Mouse (Mus musculus): ENCODE measurements at regions not wholly inside any gene's neighbourhood (a gene's known extent, or its start where the extent isn't known, plus 50 kb on each side); places are given as distances from the start of the nearest gene placed in this dataset.

- DNase-seq: peak; percentile 66
- H3K4me3 ChIP-seq (ENCODE audit: low read depth, low read length): no peak overlapping the region
- H3K9ac ChIP-seq: peak overlapping the region; percentile 2; the same call in 1 of the 2 replicates
- no peak overlapping the region for H3K27ac ChIP-seq (ENCODE audit: low read depth, low read length)
- peaks cover 6% of the 10 kb centered on the region for H3K4me1 ChIP-seq (ENCODE audit: insufficient read depth)
- no peaks in the 10 kb centered on the region for H3K9me3 ChIP-seq (ENCODE audit: low read length)
- peak overlapping the region; percentile 21; the same call in 1 of the 2 replicates for H3K4me2 ChIP-seq (ENCODE audit: low read depth)
- peak; percentile 92 for ATAC-seq
- no peak for TF ChIP-seq CTCF (IDR thresholded peaks at IDR 0.05; ENCODE audit: low read depth)
- no peaks in the 10 kb centered on the region for H3K36me3 ChIP-seq (ENCODE audit: insufficient read depth)
- H3K27me3 ChIP-seq (ENCODE audit: insufficient read depth, low read length): no peaks in the 10 kb centered on the region
- WGBS: 9% methylated on average over 10 of the region's 10 CpGs
Observed at GRCm38 (mm10) chr4:84032505-84032904, 507.2 kb downstream of the Ccdc171 start.

- Histone ChIP-seq H3K27me3 (ENCODE audit: insufficient read depth, low read length) (no peaks in the 10 kb centered on the region), H3K4me2 (ENCODE audit: low read depth) (no peak overlapping the region), H3K4me3 (ENCODE audit: low read depth, low read length) (no peak overlapping the region), H3K9me3 (ENCODE audit: low read length) (no peaks in the 10 kb centered on the region), H3K9ac (no peak overlapping the region), H3K27ac (ENCODE audit: low read depth, low read length) (no peak overlapping the region), H3K4me1 (ENCODE audit: insufficient read depth) (peaks cover 6% of the 10 kb centered on the region), H3K36me3 (ENCODE audit: insufficient read depth) (no peaks in the 10 kb centered on the region)
- no peak for ATAC-seq
- WGBS: 91% methylated on average over 1 of the region's 1 CpGs
- TF ChIP-seq CTCF (IDR thresholded peaks at IDR 0.05; ENCODE audit: low read depth): no peak
- no peak for DNase-seq
Observed at GRCm38 (mm10) chr4:84035347-84035746, 510.0 kb downstream of the Ccdc171 start.

DNA sequence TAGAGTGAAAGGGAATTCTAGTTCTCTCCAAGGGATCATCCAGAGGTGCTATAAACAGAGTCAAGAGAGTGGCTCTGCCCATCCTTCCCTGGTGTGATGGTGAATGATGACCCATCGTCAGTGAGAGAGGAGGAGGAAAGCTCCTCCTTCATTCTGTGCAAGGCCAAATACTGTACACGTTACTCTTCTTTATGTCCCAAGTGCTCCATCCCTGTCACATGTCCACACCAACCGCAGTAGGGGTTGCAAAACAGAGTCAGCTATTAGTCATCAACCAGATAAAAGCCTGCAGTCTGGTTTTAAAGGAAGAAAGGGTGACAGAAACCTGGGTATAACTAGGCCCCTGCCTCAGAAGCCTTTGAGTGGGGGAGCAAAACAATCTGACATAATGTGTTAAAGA is 512.2 kb downstream of the Ccdc171 start:
- H3K9me3 ChIP-seq (ENCODE audit: low read length): no peaks in the 10 kb centered on the region
- no peaks in the 10 kb centered on the region for H3K27me3 ChIP-seq (ENCODE audit: insufficient read depth, low read length)
- H3K27ac ChIP-seq (ENCODE audit: low read depth, low read length): no peak overlapping the region
- ATAC-seq (no peak), DNase-seq (no peak)
- H3K4me3 ChIP-seq (ENCODE audit: low read depth, low read length): no peak overlapping the region
- H3K36me3 ChIP-seq (ENCODE audit: insufficient read depth): no peaks in the 10 kb centered on the region
- TF ChIP-seq CTCF (IDR thresholded peaks at IDR 0.05; ENCODE audit: low read depth): no peak
- WGBS: 89% methylated on average over 3 of the region's 3 CpGs
- H3K4me1 ChIP-seq (ENCODE audit: insufficient read depth): peaks cover 2% of the 10 kb centered on the region; the same call in 1 of the 2 replicates
- no peak overlapping the region for H3K9ac ChIP-seq
- no peak overlapping the region for H3K4me2 ChIP-seq (ENCODE audit: low read depth)

DNA sequence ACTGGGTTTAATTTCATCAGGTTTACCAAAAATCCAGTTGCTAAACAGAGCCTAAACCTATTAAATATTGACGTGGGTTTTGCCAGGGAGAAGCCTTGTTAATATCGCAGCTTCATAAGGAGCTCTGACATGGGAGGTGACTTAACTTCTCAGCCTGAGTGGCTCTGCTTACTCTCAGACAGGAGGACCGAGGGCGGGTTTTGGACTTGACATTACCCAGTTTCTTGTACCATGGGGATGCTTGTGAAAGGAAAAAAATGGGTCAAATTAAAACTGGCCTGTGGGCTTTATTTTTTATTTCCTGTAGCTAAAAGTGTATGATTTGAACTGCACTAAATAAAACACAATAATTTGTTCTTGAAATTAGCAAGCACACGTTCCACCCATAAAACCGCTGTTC is 524.9 kb downstream of the Ccdc171 start:
- ATAC-seq (no peak), DNase-seq (no peak)
- Histone ChIP-seq H3K4me3 (ENCODE audit: low read depth, low read length) (no peak overlapping the region), H3K36me3 (ENCODE audit: insufficient read depth) (no peaks in the 10 kb centered on the region), H3K27ac (ENCODE audit: low read depth, low read length) (no peak overlapping the region), H3K4me1 (ENCODE audit: insufficient read depth) (no peaks in the 10 kb centered on the region), H3K9ac (no peak overlapping the region), H3K4me2 (ENCODE audit: low read depth) (no peak overlapping the region), H3K27me3 (ENCODE audit: insufficient read depth, low read length) (no peaks in the 10 kb centered on the region), H3K9me3 (ENCODE audit: low read length) (no peaks in the 10 kb centered on the region)
- 91% methylated on average over 6 of the region's 6 CpGs for WGBS
- TF ChIP-seq CTCF (IDR thresholded peaks at IDR 0.05; ENCODE audit: low read depth): no peak

- Histone ChIP-seq H3K4me1 (ENCODE audit: insufficient read depth) (no peaks in the 10 kb centered on the region), H3K9ac (no peak overlapping the region), H3K27me3 (ENCODE audit: insufficient read depth, low read length) (no peaks in the 10 kb centered on the region; the same call in 1 of the 2 replicates), H3K4me3 (ENCODE audit: low read depth, low read length) (no peak overlapping the region), H3K36me3 (ENCODE audit: insufficient read depth) (no peaks in the 10 kb centered on the region), H3K4me2 (ENCODE audit: low read depth) (no peak overlapping the region), H3K9me3 (ENCODE audit: low read length) (no peaks in the 10 kb centered on the region), H3K27ac (ENCODE audit: low read depth, low read length) (no peak overlapping the region)
- ATAC-seq (peak; percentile 12; the same call in 1 of the 2 replicates), DNase-seq (no peak)
- 81% methylated on average over 6 of the region's 6 CpGs for WGBS
- TF ChIP-seq CTCF (IDR thresholded peaks at IDR 0.05; ENCODE audit: low read depth): no peak
Observed at GRCm38 (mm10) chr4:84056863-84057502, 531.6 kb downstream of the Ccdc171 start.

- H3K9ac ChIP-seq: no peak overlapping the region
- no peak overlapping the region for H3K4me2 ChIP-seq (ENCODE audit: low read depth)
- no peaks in the 10 kb centered on the region; the same call in 1 of the 2 replicates for H3K27me3 ChIP-seq (ENCODE audit: insufficient read depth, low read length)
- DNase-seq: no peak
- no peak overlapping the region for H3K4me3 ChIP-seq (ENCODE audit: low read depth, low read length)
- H3K4me1 ChIP-seq (ENCODE audit: insufficient read depth): no peaks in the 10 kb centered on the region
- H3K27ac ChIP-seq (ENCODE audit: low read depth, low read length): no peak overlapping the region
- WGBS: 86% methylated on average over 2 of the region's 2 CpGs
- H3K9me3 ChIP-seq (ENCODE audit: low read length): no peaks in the 10 kb centered on the region
- H3K36me3 ChIP-seq (ENCODE audit: insufficient read depth): no peaks in the 10 kb centered on the region
- TF ChIP-seq CTCF (IDR thresholded peaks at IDR 0.05; ENCODE audit: low read depth): no peak
- ATAC-seq: no peak
Observed at GRCm38 (mm10) chr4:84060187-84060586, 534.8 kb downstream of the Ccdc171 start.

DNA sequence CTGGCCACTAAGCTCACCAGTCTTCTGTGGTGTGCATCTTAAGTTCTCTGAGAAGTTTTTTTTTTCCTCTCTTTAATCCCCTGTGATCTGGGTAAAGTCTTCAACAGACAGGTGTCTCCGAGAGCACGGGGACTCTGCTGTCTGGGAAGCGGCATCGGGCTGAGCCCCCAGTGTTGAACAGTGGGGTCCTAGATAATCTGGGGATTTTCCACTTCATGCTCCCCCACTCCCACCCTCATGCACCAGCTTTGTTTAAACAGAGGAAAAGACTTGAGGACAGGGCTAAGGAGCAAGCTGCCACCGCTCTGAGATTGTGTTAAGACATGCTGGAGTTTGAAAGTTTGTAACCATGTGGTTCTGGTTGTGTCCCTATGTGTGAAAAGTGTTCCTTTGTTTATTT is 538.4 kb downstream of the Ccdc171 start:
- H3K4me3 ChIP-seq (ENCODE audit: low read depth, low read length): no peak overlapping the region
- H3K9ac ChIP-seq: no peak overlapping the region
- no peak for ATAC-seq
- H3K4me2 ChIP-seq (ENCODE audit: low read depth): no peak overlapping the region
- 82% methylated on average over 5 of the region's 5 CpGs for WGBS
- H3K36me3 ChIP-seq (ENCODE audit: insufficient read depth): no peaks in the 10 kb centered on the region
- H3K9me3 ChIP-seq (ENCODE audit: low read length): no peaks in the 10 kb centered on the region
- no peak for TF ChIP-seq CTCF (IDR thresholded peaks at IDR 0.05; ENCODE audit: low read depth)
- H3K27ac ChIP-seq (ENCODE audit: low read depth, low read length): no peak overlapping the region
- H3K27me3 ChIP-seq (ENCODE audit: insufficient read depth, low read length): no peaks in the 10 kb centered on the region; the same call in 1 of the 2 replicates
- no peaks in the 10 kb centered on the region for H3K4me1 ChIP-seq (ENCODE audit: insufficient read depth)
- no peak for DNase-seq
